Mouse (Mus musculus) testis, adult 2 months (tissue): ENCODE data around the gene Igfals.

ENCODE experiments used
- CTCF ChIP-seq: fragments of 200-500 bp; IDR thresholded peaks from 2 replicates; pipeline ENCODE4 v1.5.1; 2012; ENCODE audit warnings: low read depth, mild to moderate bottlenecking, inconsistent platforms, low read length, moderate library complexity; ENCODE audit not compliant: control insufficient read depth, insufficient read depth, insufficient replicate concordance
- POLR2A ChIP-seq: fragments of 200-500 bp; IDR thresholded peaks from 2 replicates; pipeline ENCODE4 v1.6.1; 2012; ENCODE audit warnings: low read depth, mild to moderate bottlenecking, inconsistent platforms, low read length, moderate library complexity; ENCODE audit not compliant: control insufficient read depth

DNA sequence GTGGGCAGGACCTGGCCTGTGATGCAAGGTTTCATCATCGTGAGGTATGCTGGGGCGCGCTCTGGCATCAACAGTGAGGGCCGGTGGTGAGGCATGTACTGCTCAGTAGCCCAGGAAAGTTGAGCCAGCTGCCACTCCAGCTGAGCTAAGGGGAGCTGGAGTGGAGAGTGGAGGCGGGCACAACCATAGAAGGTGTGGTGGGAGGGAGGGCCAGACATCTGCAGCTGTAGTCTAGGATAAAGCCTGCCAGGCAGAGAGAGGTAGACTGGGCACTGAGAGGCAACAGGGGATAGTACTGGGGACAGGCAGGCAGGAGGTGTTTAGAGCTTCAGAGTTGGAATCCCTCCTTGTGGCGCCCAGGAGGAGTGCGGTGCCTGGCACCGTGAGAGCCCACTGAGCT, 5.7 kb upstream of the Igfals start:
- TF ChIP-seq CTCF = no peak
- 0 out of 2 replicates have a peak, but pooled peaks have one; percentile 8 for TF ChIP-seq POLR2A
